Mouse (Mus musculus) liver, adult 2 months (tissue): Measurements from ENCODE around the gene Vwa8.

Experiments used
- CTCF ChIP-seq: fragments of 200-500 bp; IDR thresholded peaks from 2 replicates; pipeline ENCODE4 v1.5.1; 2011; ENCODE audit warnings: low read depth, low read length, control low read depth
- POLR2A ChIP-seq: fragments of 200-500 bp; IDR thresholded peaks from 2 replicates; pipeline ENCODE4 v1.6.1; 2011; ENCODE audit warnings: low read length, control low read depth; ENCODE audit not compliant: insufficient read depth; ENCODE audit errors: extremely low read depth

DNA sequence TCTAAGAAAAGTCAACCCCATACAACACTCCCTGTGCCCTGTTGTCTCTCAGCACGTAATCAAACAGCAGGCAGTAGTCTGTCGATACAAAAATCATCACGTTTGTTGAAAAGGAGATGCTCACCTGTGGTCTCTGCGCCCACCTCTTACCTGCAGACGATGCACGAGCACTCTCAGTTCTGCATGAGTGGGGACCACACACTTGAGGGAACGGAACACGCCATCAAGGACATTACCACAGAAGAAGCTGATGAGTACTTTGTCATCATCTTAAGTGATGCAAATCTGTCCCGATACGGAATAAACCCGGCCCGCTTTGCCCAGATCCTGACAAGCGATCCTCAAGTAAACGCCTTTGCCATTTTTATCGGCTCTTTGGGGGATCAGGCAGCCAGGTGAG is 349.2 kb downstream of the Vwa8 start:
- TF ChIP-seq CTCF (no peak), POLR2A (no peak)
